Mouse (Mus musculus): ENCODE measurements around the gene Sf3b5.
"Not testable (repeated sequence)": the region's sequence is repeated elsewhere in the genome, so short reads cannot be mapped to it uniquely, and the experiment has no call there.

Sf3b5 gene

GRCm38 (mm10) chr10:13007876-13008736 is 3.0 kb downstream of the Sf3b5 start:
- DNase-seq = peak; percentile 96 to 97

- no peak for DNase-seq
Observed at GRCm38 (mm10) chr10:13008737-13009121, 3.6 kb downstream of the Sf3b5 start.

DNA sequence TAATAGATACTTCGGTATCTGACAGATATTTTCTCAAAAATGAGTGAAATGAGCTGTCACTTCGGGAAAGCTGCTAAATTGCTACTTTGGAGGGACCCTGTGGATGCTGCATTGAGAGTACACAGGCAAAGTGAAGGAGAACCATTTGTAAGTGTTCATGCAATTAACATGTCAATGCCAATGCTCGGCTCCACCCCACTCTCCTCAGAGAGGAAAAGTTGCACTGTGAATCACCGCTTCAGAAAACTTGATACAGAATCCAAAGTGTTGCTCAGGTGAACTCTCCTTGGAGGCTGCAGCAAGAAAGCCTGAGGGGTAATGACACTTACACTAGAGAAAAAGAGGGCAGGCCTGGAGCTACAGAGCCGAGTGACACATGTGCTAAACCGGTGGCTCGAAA is 8.9 kb downstream of the Sf3b5 start:
- no peak for DNase-seq

DNA sequence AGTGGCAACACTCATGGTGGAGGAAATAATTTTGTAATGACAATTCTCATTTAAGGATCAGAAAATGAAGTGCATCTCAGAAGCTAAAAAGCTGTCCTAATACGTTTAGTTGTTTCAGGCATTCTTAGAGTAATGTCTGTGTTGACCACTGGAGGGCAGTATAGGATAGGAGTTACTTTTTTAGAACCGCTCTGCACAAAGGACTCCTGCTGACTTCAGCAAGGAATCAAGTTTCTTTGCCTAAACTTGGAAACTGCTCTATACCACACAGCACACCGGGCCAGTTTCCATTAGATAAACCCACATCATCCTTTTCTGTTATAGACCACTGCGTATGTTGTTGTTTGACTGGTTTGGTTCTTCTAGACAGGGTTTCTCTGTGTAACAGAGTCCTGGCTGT is 11.4 kb downstream of the Sf3b5 start:
- peak in 1 of 2 experiments; percentile 68 for DNase-seq

GRCm38 (mm10) chr10:13018510-13018909 is 13.4 kb downstream of the Sf3b5 start:
- DNase-seq = peak in 1 of 2 experiments; percentile 37

GRCm38 (mm10) chr10:13019026-13019425 is 13.9 kb downstream of the Sf3b5 start:
- DNase-seq = no peak

- DNase-seq = no peak
Observed at GRCm38 (mm10) chr10:13022103-13022502, 17.0 kb downstream of the Sf3b5 start.

- not testable (repeated sequence) for DNase-seq
Observed at GRCm38 (mm10) chr10:13023985-13024384, 18.8 kb downstream of the Sf3b5 start.

- no peak for DNase-seq
Observed at GRCm38 (mm10) chr10:13027702-13028101, 22.6 kb downstream of the Sf3b5 start.

DNA sequence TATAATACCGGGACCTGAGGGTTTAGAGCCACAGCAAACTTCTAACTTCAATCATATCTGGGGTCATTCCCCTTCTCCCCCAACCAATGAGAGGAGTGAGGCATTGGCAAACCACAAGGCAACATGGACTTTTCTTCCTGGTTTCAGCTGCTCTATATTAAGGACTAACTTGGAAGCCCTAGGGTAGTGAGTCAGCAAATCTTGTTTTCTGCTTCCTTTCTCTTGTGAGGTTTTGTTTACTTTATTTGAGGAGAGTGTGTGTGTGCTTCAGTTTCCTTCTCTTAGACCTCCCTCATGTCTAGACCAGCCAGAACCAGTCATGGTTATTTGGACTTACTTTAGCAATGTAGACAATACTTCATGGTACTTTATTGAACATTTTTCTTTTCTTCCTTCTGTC is 23.1 kb downstream of the Sf3b5 start:
- DNase-seq = no peak

DNA sequence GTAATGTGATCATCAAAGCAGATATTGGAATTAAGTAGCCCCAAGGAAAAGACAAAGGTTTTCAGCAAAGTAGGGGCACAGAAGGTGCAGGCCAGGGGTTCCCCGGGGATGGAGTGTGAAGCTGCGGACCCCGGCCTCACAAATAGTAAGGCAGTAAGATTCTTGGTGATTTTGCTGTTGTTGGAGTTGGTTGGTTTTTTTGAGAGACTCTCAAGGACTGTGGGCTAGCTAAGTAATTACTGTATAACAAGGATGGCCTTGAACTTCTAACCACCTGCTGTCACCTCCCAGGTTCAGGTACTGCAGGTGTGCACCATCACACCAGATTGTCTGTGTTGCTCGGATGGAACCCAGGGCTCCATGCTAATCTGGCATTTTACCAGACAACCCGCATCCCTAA is 24.3 kb downstream of the Sf3b5 start:
- DNase-seq = no peak

DNA sequence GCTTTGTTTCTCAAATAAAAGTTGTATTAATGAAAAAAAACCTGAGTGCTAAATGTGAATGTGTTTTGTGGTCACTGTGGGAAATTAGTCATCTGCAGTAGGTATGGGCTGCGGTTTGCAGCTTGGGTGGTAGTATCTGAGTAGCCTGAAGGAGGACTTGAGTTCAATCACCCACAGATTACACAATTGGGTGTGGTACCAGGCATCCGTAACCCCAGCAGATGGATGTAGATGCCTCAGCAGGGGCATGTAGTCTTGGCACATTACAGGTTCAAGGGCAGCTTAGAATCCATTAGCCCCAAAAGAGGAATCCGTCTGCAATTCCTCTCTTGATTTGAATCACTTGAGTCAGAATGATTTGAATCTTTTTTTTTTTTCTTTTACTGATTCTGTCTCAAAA is 30.1 kb downstream of the Sf3b5 start:
- DNase-seq = no peak

- DNase-seq = no peak
Observed at GRCm38 (mm10) chr10:13039637-13040174, 34.6 kb downstream of the Sf3b5 start.

- no peak for DNase-seq
Observed at GRCm38 (mm10) chr10:13044659-13045058, 39.5 kb downstream of the Sf3b5 start.

DNA sequence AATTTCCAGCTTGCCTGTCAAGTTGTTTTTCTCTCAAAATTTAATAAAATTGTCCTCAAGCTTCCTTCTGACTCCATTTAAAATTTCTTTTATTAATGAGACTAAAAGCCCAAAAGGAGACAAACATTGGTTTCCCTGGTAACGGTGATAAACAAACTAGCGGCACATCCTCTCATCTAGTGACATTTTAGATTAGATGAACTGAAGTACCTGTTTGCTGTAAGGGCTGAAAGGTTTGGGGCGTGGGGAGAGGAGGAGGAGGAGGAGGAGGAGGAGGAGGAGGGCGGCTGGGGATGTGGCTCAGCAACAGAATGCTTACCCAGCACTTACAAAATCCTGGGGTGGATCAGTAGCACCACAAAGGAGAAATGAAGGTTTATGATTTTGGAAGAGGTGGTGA is 42.7 kb downstream of the Sf3b5 start:
- no peak for DNase-seq

DNA sequence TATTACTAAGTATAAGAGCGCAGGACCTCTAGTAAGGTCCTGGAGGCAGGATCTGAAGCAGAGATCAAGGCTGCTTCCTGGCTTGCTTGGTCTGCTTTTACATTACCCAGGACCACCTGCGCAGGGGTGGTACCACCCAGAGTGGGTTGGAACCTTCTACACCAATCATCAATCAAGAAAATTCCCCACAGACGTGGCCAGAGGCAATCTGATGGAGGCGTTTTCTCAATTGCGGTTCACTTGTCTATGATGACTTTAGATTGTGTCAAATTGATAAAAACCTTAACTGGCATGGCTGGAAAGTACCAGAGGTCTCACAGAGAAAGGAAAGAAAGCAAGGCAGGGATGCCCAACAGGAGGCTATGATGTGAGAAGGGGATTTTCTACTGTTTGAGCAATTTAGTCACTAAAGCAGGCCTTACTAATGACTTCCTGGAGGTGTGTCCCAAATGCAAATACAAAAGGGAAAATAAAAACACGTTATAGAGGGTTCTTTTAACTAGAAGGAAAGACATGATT is 51.8 kb downstream of the Sf3b5 start:
- DNase-seq = no peak

Measured in lung, postnatal 4 days (tissue).